Mouse (Mus musculus) myocyte (in vitro differentiated cells): ENCODE measurements around the gene Gm37240.

Experiments
- E2F4 ChIP-seq: IDR thresholded peaks from one replicate; pipeline ENCODE4 v1.6.1; 2011; ENCODE audit warnings: mild to moderate bottlenecking, control low read depth, moderate library complexity; ENCODE audit not compliant: insufficient read depth
- POLR2AphosphoS2 ChIP-seq: IDR thresholded peaks from one replicate; pipeline ENCODE4 v1.6.1; 2011; ENCODE audit warnings: low read depth, control low read depth; ENCODE audit not compliant: insufficient read length
- SRF ChIP-seq: IDR thresholded peaks from one replicate; pipeline ENCODE4 v1.6.1; 2011; ENCODE audit warnings: low read depth; ENCODE audit not compliant: control insufficient read depth, insufficient read length
- TCF3 ChIP-seq: IDR thresholded peaks from one replicate; pipeline ENCODE4 v1.6.1; 2011; ENCODE audit warnings: low read depth, control low read depth; ENCODE audit not compliant: insufficient read length

DNA sequence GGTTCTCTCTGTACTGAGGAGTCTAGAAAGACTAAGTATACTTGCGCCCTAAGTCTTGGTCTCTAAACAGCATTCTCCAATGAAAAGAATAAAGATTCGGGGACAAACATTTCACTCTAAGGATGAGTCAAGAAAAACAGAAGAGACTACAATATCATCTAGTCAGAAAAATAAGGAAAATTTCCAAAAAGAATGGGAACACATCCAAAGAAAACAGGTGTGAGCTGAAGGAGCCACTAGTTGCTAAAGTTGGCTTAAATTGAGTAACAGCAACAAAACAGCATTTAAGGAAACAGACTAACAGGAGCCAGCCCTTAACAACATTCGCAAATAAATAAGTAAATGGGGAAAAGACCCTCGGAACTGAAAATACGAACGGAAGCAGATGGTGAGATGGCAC, 1318.8 kb downstream of the Gm37240 start:
- TF ChIP-seq E2F4 (no peak), SRF (no peak), TCF3 (no peak), POLR2AphosphoS2 (no peak)
